Mouse (Mus musculus): Measurements from ENCODE around the gene Tex38. TPM values are rescaled to one million over a fixed set of nuclear protein-coding genes. Genes with fewer than 3 reads are reported as not detected.

Gene Tex38
- polyA plus RNA-seq, 1 experiment from 2014 or later = 0.29 TPM

DNA sequence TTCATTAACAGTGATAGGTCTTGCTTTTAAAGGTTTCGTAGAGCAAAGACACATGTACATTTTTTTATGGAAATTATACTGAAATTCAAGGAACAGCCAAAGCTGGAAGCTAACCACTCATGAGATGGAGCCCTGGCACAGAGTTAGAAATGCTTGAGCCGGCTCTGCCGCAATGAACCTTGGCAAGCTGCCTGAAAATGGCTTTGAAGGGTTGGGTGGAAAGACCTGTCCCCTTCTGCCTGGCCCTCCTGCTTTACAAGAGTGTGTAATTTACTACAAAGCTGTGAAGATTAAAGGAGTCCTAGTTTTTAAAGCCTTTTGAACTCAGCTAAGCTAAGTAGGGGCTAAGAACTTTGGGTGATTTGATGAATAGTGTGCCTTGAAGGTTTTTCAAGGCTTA is 19.6 kb downstream of the Tex38 start:
- Histone ChIP-seq H3K4me2 (no peak overlapping the region), H3K36me3 (peaks cover 68% of the 10 kb centered on the region), H3K27me3 (no peaks in the 10 kb centered on the region), H3K4me1 (replicated peaks) (no peaks in the 10 kb centered on the region), H3K9me3 (no peaks in the 10 kb centered on the region), H3K4me3 (no peak overlapping the region), H3K27ac (no peak overlapping the region), H3K9ac (no peak overlapping the region)
- 72% methylated on average over 3 of the region's 3 CpGs for WGBS
- no peak for ATAC-seq (ENCODE audit: low FRiP score)

DNA sequence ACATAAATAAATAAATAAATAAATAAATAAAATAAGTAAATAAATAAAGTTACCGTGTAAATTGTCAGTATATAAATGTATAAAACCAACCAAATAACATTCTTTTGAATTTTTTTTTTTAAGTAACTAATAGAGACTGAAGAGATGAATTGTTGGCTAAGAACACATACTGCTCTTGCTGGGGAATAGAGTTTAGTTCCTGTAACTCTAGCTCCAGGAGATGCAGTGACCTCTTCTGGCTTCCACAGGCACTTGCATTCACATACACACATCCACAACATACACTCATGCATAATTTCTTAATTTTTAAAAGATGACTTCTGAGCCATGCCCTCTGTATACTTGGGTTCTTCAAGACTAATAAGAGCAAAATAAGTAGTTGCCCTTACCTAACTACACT is 26.0 kb downstream of the Tex38 start:
- no peak for ATAC-seq (ENCODE audit: low FRiP score)
- no peak overlapping the region for H3K4me3 ChIP-seq
- no peaks in the 10 kb centered on the region for H3K9me3 ChIP-seq
- no peak overlapping the region for H3K27ac ChIP-seq
- peaks cover 70% of the 10 kb centered on the region for H3K36me3 ChIP-seq
- no peak overlapping the region for H3K9ac ChIP-seq
- no peak overlapping the region for H3K4me2 ChIP-seq
- H3K27me3 ChIP-seq = no peaks in the 10 kb centered on the region
- WGBS = 98% methylated on average over 1 of the region's 1 CpGs
- no peaks in the 10 kb centered on the region for H3K4me1 ChIP-seq (replicated peaks)

DNA sequence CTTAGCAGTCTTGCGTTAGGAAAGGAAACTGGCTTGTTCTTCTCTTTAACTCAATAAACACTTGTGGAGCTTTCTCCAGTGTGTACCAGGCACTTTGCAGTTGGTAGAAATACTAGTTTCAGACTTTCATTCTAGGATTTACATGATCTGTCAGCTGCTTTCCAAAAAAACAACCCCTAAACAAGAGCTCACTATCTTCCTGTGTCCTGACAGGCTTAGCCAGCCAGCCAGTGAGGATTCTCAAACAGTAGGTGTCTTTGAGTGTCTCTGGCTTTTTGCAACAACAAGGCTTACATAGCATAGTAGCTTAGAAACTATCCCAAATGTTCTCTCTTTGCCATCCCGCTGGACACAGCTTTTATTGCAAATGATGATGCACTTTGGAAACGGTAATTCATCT is 26.7 kb downstream of the Tex38 start:
- H3K36me3 ChIP-seq = peaks cover 65% of the 10 kb centered on the region
- H3K9me3 ChIP-seq = no peaks in the 10 kb centered on the region
- H3K27ac ChIP-seq = no peak overlapping the region
- WGBS = over 99% methylated on average over 3 of the region's 3 CpGs
- no peaks in the 10 kb centered on the region for H3K27me3 ChIP-seq
- H3K4me2 ChIP-seq = no peak overlapping the region
- no peak overlapping the region for H3K4me3 ChIP-seq
- H3K4me1 ChIP-seq (replicated peaks) = no peaks in the 10 kb centered on the region
- no peak overlapping the region for H3K9ac ChIP-seq
- ATAC-seq (ENCODE audit: low FRiP score) = no peak

DNA sequence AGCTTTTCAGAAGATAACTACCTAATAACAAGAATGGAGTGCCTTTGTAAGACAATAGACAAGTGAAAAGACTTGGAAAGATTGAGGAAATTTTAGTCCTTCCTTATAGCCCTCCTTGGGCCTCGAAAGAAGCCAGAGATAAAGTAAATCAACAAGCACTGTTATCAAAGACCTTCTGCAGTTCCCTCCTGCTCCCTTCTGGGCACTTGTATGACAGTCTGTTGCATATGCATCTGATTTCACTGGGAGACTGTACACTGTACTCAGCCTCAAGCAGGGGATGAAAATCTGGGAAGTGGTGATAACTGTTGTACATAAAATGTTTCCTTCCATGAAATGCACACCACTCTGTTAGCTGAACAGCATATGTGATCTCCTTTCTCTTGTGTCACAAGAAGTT is 31.5 kb downstream of the Tex38 start:
- Histone ChIP-seq H3K9me3 (no peaks in the 10 kb centered on the region), H3K4me3 (no peak overlapping the region), H3K9ac (no peak overlapping the region), H3K36me3 (peaks cover 61% of the 10 kb centered on the region), H3K4me1 (replicated peaks) (no peaks in the 10 kb centered on the region), H3K27ac (no peak overlapping the region), H3K27me3 (no peaks in the 10 kb centered on the region), H3K4me2 (no peak overlapping the region)
- ATAC-seq (ENCODE audit: low FRiP score) = no peak
- 93% methylated on average over 1 of the region's 1 CpGs for WGBS

DNA sequence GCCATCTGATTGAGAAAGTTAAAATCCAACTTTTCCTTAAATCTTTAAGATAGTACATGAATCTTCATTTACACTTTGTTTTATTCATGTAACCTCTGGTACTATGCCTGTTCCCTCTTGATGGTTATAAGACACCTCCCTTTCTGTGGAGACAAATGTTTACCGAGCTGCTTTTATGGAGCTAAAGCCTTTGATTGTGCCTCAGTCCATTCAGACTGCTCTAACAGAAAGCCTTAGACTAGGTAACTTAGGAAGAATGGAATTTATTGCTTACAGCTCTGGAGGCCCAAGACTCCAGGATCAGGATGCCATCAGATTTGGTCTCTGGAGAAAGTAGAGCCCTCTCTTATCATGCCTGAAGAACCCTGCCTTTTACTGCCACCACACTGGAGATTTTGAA is 32.6 kb downstream of the Tex38 start:
- no peak for ATAC-seq (ENCODE audit: low FRiP score)

DNA sequence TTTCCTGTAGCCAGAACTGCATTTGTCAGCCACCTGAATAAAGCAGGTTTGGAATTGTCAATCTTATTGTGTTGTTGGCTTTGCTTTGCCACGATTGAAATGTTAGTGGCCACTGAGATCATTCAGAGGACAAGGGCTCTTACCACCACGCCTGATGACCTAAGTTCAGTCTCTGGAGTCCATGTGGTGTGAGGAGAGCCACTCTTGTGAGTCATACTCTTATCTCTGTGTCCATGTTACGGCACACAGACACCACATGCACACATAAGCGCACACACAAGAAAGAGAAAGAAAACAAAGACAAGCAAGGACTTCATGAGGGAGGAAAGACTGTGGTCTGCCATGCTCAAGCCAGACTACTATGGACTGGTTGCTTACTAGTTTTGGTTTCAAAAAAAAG is 37.7 kb downstream of the Tex38 start:
- no peak overlapping the region for H3K4me2 ChIP-seq
- no peak overlapping the region for H3K9ac ChIP-seq
- H3K4me3 ChIP-seq = no peak overlapping the region
- H3K36me3 ChIP-seq = peaks cover 51% of the 10 kb centered on the region
- H3K27me3 ChIP-seq = no peaks in the 10 kb centered on the region
- H3K27ac ChIP-seq = no peak overlapping the region
- WGBS = 89% methylated on average over 4 of the region's 4 CpGs
- ATAC-seq (ENCODE audit: low FRiP score) = no peak
- H3K9me3 ChIP-seq = no peaks in the 10 kb centered on the region
- H3K4me1 ChIP-seq (replicated peaks) = peaks cover 19% of the 10 kb centered on the region

More for the DNA sequence above, 32.6 kb downstream of the Tex38 start:
- Histone ChIP-seq H3K27ac (no peak overlapping the region), H3K9ac (no peak overlapping the region), H3K36me3 (peaks cover 55% of the 10 kb centered on the region), H3K27me3 (no peaks in the 10 kb centered on the region), H3K4me3 (no peak overlapping the region), H3K4me1 (replicated peaks) (no peaks in the 10 kb centered on the region), H3K4me2 (no peak overlapping the region), H3K9me3 (no peaks in the 10 kb centered on the region)
- 77% methylated on average over 1 of the region's 1 CpGs for WGBS

DNA sequence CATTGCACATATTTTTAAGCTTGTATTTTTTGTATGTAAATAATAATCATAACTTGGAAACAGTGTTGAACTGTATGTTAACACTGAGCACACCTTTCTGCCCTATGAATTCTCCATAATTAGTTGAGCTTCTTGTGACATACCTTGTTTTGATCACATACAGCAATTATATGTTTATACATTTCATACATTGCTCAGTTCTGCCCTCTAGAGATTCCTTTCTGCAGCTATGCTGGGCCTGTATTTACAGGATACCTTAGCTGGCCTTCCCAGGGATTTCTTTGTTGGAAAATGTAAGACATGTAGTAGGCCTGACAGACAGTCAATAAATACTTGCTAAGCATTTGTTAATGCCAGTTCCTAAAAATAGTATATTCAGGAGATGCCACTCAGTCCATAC is 38.2 kb downstream of the Tex38 start:
- Histone ChIP-seq H3K27me3 (no peaks in the 10 kb centered on the region), H3K36me3 (peaks cover 48% of the 10 kb centered on the region), H3K4me2 (no peak overlapping the region), H3K9me3 (no peaks in the 10 kb centered on the region), H3K9ac (no peak overlapping the region), H3K4me1 (replicated peaks) (peaks cover 21% of the 10 kb centered on the region), H3K4me3 (no peak overlapping the region), H3K27ac (no peak overlapping the region)
- no peak for ATAC-seq (ENCODE audit: low FRiP score)

DNA sequence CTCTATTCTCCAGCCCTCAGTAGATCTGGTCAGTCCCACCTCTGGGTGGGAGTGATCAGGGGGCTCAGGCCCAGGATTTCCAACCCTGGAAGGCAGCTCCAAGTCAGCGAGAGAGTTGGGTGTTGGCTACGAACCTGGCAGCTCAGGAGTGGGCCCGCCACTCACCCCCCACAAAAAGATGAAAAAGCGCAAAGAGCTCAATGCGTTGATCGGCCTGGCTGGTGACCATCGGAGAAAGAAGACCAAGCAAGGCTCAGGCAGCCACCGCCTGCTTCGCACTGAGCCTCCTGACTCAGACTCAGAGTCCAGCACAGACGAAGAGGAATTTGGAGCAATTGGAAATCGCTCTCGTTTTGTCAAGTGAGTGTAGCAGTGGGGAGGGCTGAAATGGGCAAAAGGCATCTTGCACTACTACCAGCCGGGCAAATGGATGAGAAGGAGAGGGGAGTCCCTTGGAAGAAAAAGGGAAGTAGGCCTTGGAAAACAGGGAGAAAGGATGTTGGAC is 42.3 kb downstream of the Tex38 start:
- peaks cover 21% of the 10 kb centered on the region for H3K4me1 ChIP-seq (replicated peaks)
- H3K36me3 ChIP-seq = peaks cover 29% of the 10 kb centered on the region
- no peak for ATAC-seq (ENCODE audit: low FRiP score)
- 58% methylated on average over 13 of the region's 13 CpGs for WGBS
- H3K9me3 ChIP-seq = no peaks in the 10 kb centered on the region
- no peak overlapping the region for H3K27ac ChIP-seq
- H3K27me3 ChIP-seq = 0 out of 2 replicates have a peak, but pooled peaks cover 9% of the 10 kb centered on the region
- peak overlapping the region; percentile 83 for H3K4me2 ChIP-seq
- H3K4me3 ChIP-seq = peak overlapping the region; percentile 76
- peak overlapping the region; percentile 89 for H3K9ac ChIP-seq

DNA sequence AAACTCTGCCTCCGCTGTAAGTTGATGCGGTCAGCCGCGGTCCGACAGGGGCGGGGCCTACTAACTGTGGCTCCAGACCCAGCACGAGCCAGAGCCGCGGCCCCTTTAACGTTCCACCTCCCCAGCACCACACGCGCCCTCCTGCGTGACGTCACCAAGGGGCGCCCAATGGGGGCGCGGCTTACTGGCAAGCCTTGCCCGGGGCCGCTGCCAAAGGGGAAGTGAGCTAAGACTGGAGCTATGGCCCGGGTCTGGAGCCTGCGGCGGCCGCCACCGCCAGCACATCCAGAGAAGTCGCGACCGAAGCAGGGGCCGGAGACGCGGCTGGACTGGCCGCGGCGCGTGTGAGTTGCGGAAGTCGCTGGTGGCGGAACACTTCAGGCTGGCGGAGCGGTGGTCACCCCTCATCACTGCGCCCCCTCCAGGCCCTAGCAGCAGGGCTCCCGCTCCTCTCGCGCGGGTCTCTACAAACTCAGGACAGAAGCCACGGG is 43.2 kb downstream of the Tex38 start, which contains the start of gene Efcab14:
TSS of gene Efcab14 (plus strand) at position 194 of the 491 bp plus-strand sequence.
- Histone ChIP-seq H3K4me2 (peak within 1 kb of the TSS; percentile 83), H3K4me1 (replicated peaks) (peaks cover 21% of the 10 kb centered on the region), H3K9ac (peak within 1 kb of the TSS; percentile 89), H3K27ac (peak within 1 kb of the TSS; percentile 91), H3K36me3 (peaks cover 23% of the 10 kb centered on the region), H3K27me3 (0 out of 2 replicates have a peak, but pooled peaks cover 14% of the 10 kb centered on the region), H3K4me3 (peak within 1 kb of the TSS; percentile 76), H3K9me3 (no peaks in the 10 kb centered on the region)
- WGBS = 0% methylated on average over 45 of the region's 45 CpGs
- ATAC-seq (ENCODE audit: low FRiP score) = peak; percentile 100

DNA sequence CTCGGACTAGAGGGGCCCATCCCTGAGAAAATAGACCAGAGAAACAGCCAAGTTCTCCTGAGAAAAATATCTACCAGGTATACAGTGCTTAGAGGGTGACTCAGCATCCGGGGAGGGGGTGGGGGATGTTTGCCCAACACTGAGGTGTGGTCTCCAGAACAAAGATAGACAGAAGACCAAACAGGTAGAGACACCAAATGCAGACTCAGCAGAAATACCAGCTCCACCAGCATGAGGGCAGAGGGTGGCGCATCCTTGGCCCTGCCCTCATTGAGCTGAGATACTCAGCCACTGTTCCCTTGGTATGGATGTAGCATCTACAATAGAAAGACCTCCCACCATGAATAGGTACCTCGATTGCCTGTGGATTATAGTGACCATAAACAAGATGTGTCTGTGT is 46.0 kb downstream of the Tex38 start:
- no peak for ATAC-seq (ENCODE audit: low FRiP score)
- H3K4me2 ChIP-seq = no peak overlapping the region
- H3K4me1 ChIP-seq (replicated peaks) = peaks cover 19% of the 10 kb centered on the region
- H3K27me3 ChIP-seq = peaks cover 28% of the 10 kb centered on the region
- no peaks in the 10 kb centered on the region for H3K9me3 ChIP-seq
- H3K27ac ChIP-seq = no peak overlapping the region
- WGBS = 79% methylated on average over 4 of the region's 4 CpGs
- peaks cover under 1% of the 10 kb centered on the region; the same call in 1 of the 2 replicates for H3K36me3 ChIP-seq
- H3K4me3 ChIP-seq = no peak overlapping the region
- H3K9ac ChIP-seq = no peak overlapping the region

DNA sequence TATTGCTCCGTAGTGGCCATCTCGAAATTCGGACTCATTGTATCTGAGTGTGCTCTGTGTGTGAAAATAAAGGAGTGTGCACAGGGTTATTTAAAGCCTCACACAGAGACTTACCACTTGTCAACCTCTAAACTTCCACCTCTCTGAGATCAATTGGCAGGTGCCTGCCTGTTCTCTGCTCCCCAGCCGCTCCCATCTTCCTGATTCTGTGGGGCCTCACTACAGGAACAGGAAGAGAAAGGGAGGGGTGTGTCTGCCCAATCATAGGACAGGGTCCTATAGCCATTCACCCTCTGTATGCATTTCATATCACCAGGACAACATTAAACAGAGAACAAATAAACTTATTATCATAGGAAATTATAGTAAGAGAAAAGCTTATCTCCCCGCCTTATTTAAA is 47.1 kb downstream of the Tex38 start:
- Histone ChIP-seq H3K27ac (no peak overlapping the region), H3K36me3 (no peaks in the 10 kb centered on the region), H3K4me3 (no peak overlapping the region), H3K4me1 (replicated peaks) (peaks cover 8% of the 10 kb centered on the region), H3K27me3 (peaks cover 30% of the 10 kb centered on the region), H3K9me3 (no peaks in the 10 kb centered on the region), H3K4me2 (no peak overlapping the region), H3K9ac (no peak overlapping the region)
- WGBS = 72% methylated on average over 5 of the region's 5 CpGs
- ATAC-seq (ENCODE audit: low FRiP score) = no peak

DNA sequence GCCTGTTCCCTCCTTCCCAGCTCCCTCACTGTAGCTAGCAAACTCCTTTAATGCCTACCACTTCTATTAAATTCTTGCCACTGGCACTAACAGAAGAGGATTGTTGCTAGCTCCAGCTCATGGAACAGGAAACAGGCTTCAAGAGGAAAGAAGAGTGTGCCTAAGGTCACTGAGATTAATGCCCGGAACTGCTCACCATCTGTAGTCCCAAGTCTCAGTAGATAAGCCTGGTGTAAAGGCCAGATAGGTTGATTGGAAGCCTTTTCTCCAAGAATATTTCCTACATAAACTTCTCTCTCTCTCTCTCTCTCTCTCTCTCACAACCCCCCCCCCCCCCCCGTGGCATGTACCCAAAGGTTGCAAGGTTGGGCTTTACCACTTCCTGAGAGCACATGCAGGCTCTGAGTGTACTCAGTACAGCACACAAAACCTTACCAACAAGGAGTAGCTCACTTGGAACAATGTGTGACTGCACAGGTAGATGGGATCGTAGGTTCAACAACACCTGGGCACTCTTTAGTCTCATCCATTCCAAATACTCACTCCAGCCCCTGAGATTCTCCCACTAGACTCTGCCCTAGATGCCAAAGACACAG is 48.5 kb downstream of the Tex38 start:
- ATAC-seq (ENCODE audit: low FRiP score) = no peak
- H3K27me3 ChIP-seq = peaks cover 34% of the 10 kb centered on the region
- H3K4me3 ChIP-seq = no peak overlapping the region
- WGBS = 69% methylated on average over 3 of the region's 3 CpGs
- H3K9me3 ChIP-seq = no peaks in the 10 kb centered on the region
- no peak overlapping the region for H3K27ac ChIP-seq
- H3K4me2 ChIP-seq = no peak overlapping the region
- H3K36me3 ChIP-seq = no peaks in the 10 kb centered on the region
- H3K4me1 ChIP-seq (replicated peaks) = no peaks in the 10 kb centered on the region
- no peak overlapping the region for H3K9ac ChIP-seq

DNA sequence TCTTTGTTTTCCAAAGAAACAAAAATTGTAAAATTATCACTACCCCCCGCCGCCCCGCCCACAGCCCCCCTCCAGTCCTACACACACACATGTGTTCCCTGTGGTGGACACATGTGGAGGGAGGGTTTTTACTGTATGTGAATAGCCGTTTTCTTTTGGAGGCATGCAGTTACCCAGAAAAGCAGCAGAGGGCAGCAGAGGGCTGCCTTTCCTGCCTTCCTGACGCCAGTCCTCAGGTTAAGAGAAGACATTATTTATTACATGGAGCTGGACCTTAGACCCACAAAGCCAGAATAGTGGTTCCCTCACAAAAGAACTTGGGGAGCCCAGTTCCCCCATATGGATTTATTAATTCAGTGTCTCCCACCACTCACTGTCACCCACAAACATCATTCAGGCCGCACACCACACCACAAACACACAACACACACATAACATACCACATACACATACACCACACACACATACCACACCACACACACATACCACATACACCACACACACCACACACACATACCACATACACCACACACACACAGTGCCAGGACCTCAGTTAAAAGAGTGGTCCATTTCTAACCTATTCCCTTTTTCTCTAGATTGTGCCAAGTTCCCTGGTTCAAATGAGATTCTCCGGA is 49.1 kb downstream of the Tex38 start:
- Histone ChIP-seq H3K27ac (no peak overlapping the region), H3K9ac (no peak overlapping the region), H3K36me3 (no peaks in the 10 kb centered on the region), H3K4me3 (no peak overlapping the region), H3K27me3 (peaks cover 34% of the 10 kb centered on the region), H3K4me2 (no peak overlapping the region), H3K9me3 (no peaks in the 10 kb centered on the region), H3K4me1 (replicated peaks) (no peaks in the 10 kb centered on the region)
- WGBS = 23% methylated on average over 7 of the region's 7 CpGs
- peak; percentile 83 for ATAC-seq (ENCODE audit: low FRiP score)

Measured in hindbrain, embryonic 13.5 days (tissue).